Mouse (Mus musculus) G1E (cell line): ENCODE measurements at regions not wholly inside any gene's neighbourhood (a gene's known extent, or its start where the extent isn't known, plus 50 kb on each side); places are given as distances from the start of the nearest gene placed in this dataset.

ENCODE experiments used
- CTCF ChIP-seq: IDR thresholded peaks from 2 replicates; pipeline ENCODE4 v1.5.1; 2012; ENCODE audit warnings: low read depth, low read length, inconsistent platforms, mixed read lengths
- GATA1 ChIP-seq: IDR thresholded peaks from 2 replicates; pipeline ENCODE4 v1.6.1; 2012; ENCODE audit warnings: borderline replicate concordance, low read length, inconsistent platforms, mixed read lengths
- GATA2 ChIP-seq: IDR thresholded peaks from 2 replicates; pipeline ENCODE4 v1.6.1; 2012; ENCODE audit warnings: low read depth, low read length, inconsistent platforms, borderline replicate concordance
- TAL1 ChIP-seq: conservative IDR thresholded peaks from 2 replicates; pipeline ENCODE4 v1.6.1; 2012; ENCODE audit warnings: low read depth, low read length, inconsistent platforms, mixed read lengths

DNA sequence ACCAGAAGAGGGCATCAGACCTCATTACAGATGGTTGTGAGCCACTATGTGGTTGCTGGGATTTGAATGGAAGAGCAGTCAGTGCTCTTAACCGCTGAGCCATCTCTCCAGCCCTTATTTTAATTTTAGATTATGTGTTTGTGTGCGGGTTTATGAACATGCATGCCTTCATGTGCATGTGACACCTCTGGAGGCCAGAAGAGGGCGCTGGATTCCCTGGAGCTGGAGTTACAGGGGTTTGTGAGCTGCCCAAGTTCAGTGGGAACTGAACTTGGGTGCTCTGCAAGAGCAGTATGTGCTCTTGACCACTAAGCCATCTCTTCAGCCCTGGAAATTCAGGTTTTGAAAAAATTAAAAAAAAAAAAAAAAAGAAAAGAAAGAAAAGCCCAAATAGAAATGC is 71.7 kb downstream of the Rsl24d1 start:
- TF ChIP-seq CTCF (no peak), GATA2 (no peak), GATA1 (no peak), TAL1 (no peak)
